Mouse (Mus musculus) midbrain, embryonic 13.5 days (tissue): Measurements from ENCODE around the gene Rabl2. TPM values are rescaled to one million over a fixed set of nuclear protein-coding genes. Genes with fewer than 3 reads are reported as not detected.

ENCODE experiments used
- ATAC-seq: fragments of 200-750 bp; cut with Nextera tagmentation; 2 replicates; pipeline ENCODE4 v1.8.0; 2017; ENCODE audit warnings: mild to moderate bottlenecking, moderate TSS enrichment, moderate library complexity
- H3K27ac ChIP-seq: fragments of 300-500 bp; sonication (generic); 2 replicates; pipeline ENCODE4 v1.5.1; 2015; ENCODE audit warnings: inconsistent platforms, mild to moderate bottlenecking, moderate library complexity
- H3K27me3 ChIP-seq: fragments of 300-500 bp; sonication (generic); 2 replicates; pipeline ENCODE4 v1.6.1; 2015; ENCODE audit warnings: mild to moderate bottlenecking, inconsistent platforms
- H3K36me3 ChIP-seq: fragments of 300-500 bp; sonication (generic); 2 replicates; pipeline ENCODE4 v1.6.1; 2015; ENCODE audit warnings: mild to moderate bottlenecking, inconsistent platforms
- H3K4me1 ChIP-seq: fragments of 300-500 bp; sonication (generic); replicated peaks from 2 replicates; pipeline ENCODE4 v1.6.1; 2015; ENCODE audit warnings: inconsistent platforms
- H3K4me2 ChIP-seq: fragments of 300-500 bp; sonication (generic); replicated peaks from 2 replicates; pipeline ENCODE4 v1.6.1; 2015; ENCODE audit warnings: moderate library complexity, mild to moderate bottlenecking, inconsistent platforms
- H3K4me3 ChIP-seq: fragments of 300-500 bp; sonication (generic); replicated peaks from 2 replicates; pipeline ENCODE4 v1.5.1; 2015; ENCODE audit warnings: mild to moderate bottlenecking, inconsistent platforms
- H3K9ac ChIP-seq: fragments of 300-500 bp; sonication (generic); replicated peaks from 2 replicates; pipeline ENCODE4 v1.6.1; 2015; ENCODE audit warnings: mild to moderate bottlenecking, inconsistent platforms
- H3K9me3 ChIP-seq: fragments of 300-500 bp; sonication (generic); 2 replicates; pipeline ENCODE4 v1.6.1; 2016; ENCODE audit warnings: mild to moderate bottlenecking, inconsistent platforms
- WGBS: fragments of 180-500 bp; shearing (Covaris S2); methylation state at CpG from one replicate; pipeline ENCODE4 v1.1.7; 2015; 5-methylcytosine and 5-hydroxymethylcytosine counted together
- polyA plus RNA-seq: library from polyadenylated mRNA; unstranded; fragments of >200 nt; fragmentation: Nextera tagmentation; extraction: Ambion mirVana; gene quantifications from 2 replicates; pipeline ENCODE4 v1.2.1, GENCODE M21; 2015

The Rabl2 gene
- polyA plus RNA-seq, 1 experiment from 2014 or later = 80.3 TPM

DNA sequence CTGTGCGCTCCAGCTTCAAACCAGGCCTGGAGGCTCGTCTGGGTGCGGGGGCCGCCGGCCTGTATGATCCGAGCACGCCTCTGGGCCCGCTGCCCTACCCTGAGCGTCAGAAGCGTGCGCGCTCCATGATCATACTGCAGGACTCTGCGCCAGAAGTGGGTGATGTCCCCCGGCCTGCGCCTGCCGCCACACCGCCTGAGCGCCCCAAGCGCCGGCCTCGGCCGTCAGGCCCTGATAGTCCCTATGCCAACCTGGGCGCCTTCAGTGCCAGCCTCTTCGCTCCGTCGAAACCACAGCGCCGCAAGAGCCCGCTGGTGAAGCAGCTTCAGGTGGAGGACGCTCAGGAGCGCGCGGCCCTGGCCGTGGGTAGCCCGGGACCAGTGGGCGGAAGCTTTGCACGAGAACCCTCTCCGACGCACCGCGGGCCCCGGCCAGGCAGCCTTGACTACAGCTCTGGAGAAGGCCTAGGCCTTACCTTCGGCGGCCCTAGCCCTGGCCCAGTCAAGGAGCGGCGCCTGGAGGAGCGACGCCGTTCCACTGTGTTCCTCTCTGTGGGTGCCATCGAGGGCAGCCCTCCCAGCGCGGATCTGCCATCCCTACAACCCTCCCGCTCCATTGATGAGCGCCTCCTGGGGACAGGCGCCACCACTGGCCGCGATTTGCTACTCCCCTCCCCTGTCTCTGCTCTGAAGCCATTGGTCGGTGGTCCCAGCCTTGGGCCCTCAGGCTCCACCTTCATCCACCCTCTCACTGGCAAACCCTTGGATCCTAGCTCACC lies 43.7 kb downstream of the Rabl2 start:
- 12% methylated on average over 57 of the region's 58 CpGs for WGBS
- Histone ChIP-seq H3K27ac (no peak overlapping the region), H3K4me1 (peaks cover 21% of the 10 kb centered on the region)

DNA sequence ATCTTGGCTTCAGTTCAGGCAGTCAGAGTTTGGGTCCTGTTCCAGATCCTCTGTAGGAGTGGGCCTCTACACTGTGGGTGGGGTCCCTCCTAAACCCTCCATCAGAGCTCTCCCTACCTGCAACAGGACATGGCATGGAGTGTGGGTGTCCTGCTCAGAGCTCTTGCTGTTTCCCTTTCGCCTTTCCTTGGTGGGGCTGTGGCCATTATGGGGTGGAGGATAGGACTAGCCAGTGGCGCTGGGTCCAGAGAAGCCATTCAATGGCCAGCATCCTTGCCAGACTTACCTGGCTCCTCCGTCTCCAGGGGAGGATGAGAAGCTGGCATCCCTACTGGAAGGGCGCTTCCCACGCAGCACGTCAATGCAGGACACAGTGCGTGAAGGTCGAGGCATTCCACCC lies 44.4 kb downstream of the Rabl2 start:
- Histone ChIP-seq H3K36me3 (peaks cover 48% of the 10 kb centered on the region), H3K27ac (no peak overlapping the region), H3K9me3 (no peaks in the 10 kb centered on the region), H3K9ac (no peak overlapping the region), H3K4me2 (peak overlapping the region; percentile 52), H3K4me3 (peak overlapping the region; percentile 24), H3K4me1 (peaks cover 21% of the 10 kb centered on the region), H3K27me3 (peaks cover 25% of the 10 kb centered on the region)
- 55% methylated on average over 8 of the region's 8 CpGs for WGBS
- ATAC-seq = 0 out of 2 replicates have a peak, but pooled peaks have one; percentile 1

More for the DNA sequence above, 43.7 kb downstream of the Rabl2 start:
- peak; percentile 77 for ATAC-seq
- Histone ChIP-seq H3K9me3 (no peaks in the 10 kb centered on the region), H3K36me3 (peaks cover 48% of the 10 kb centered on the region), H3K27me3 (peaks cover 25% of the 10 kb centered on the region), H3K4me2 (peak overlapping the region; percentile 52), H3K4me3 (peak overlapping the region; percentile 24), H3K9ac (peak overlapping the region; percentile 37)

- WGBS = 86% methylated on average over 7 of the region's 7 CpGs
- peaks cover 20% of the 10 kb centered on the region for H3K4me1 ChIP-seq
- no peak overlapping the region for H3K27ac ChIP-seq
- H3K36me3 ChIP-seq = peaks cover 32% of the 10 kb centered on the region
- peaks cover 25% of the 10 kb centered on the region for H3K27me3 ChIP-seq
- H3K4me3 ChIP-seq = no peak overlapping the region
- no peak overlapping the region for H3K4me2 ChIP-seq
- H3K9ac ChIP-seq = no peak overlapping the region
- H3K9me3 ChIP-seq = no peaks in the 10 kb centered on the region
- no peak for ATAC-seq
Measured at GRCm38 (mm10) chr15:89544171-89544570, 47.6 kb downstream of the Rabl2 start.

DNA sequence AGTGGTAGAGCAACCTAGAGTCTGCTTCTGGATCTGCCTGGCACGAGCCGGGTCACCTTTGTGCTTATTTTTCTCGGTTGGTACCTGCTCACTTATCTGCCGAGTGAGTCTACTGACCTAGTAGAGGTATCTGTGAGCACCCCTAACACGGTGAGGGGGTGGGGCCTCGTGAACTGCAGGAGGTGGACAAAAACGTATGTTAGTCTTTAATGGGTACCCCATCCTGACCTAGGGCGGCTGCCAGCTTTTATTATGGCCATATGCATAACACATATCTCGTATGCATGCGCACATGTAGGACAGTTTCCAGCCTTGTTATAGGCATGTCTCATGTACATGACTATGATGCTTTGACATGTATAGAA lies 57.9 kb downstream of the Rabl2 start:
- Histone ChIP-seq H3K4me3 (peak overlapping the region; percentile 50), H3K9ac (peak overlapping the region; percentile 74), H3K9me3 (no peaks in the 10 kb centered on the region), H3K4me2 (peak overlapping the region; percentile 71), H3K4me1 (peaks cover 40% of the 10 kb centered on the region), H3K27me3 (0 out of 2 replicates have a peak, but pooled peaks cover 5% of the 10 kb centered on the region), H3K36me3 (no peaks in the 10 kb centered on the region), H3K27ac (no peak overlapping the region)
- ATAC-seq = no peak
- WGBS = 88% methylated on average over 10 of the region's 10 CpGs

DNA sequence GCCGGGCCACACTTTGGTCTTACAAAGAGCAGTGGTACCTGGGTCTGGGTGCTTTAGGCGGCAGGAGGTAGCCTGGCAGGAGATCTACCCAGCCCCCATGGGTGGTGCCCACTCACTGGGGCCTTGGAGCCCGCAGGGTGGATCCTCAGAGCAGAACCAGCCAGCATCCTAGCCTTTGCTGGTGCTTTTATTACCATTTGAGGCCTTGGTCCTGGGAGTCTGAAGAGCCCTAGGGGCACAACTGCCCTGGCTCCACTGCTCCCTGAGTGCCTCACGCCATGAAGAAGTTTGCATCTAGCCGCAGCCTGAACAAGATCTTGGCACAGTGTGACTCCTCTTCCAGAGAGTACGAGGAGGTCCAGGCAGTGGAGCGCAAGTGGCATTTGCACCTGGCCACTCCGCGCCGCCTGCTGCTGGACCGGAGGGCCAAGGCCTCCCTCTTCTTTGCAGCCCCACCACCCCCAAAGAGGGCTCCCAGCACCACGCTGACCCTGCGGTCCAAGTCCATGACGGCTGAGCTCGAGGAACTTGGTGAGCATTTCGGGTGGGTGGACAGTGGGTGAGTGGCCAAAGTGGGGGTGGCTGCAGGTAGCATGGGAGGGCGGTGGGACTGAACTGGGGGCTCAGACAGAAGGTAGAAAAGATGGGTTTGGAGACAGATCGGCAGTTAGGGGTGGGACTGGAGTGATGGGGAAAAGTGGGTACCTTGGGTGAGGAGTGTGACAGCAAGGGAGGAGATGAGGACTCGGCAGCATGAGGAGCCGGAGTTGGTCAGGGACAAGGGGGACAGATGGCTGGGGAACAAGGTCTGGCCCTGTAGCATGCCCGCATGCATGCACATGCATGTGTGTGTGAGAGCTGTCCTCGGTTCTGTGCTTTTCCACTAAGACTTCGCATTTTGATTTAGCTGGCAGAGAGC lies 58.5 kb downstream of the Rabl2 start:
- Histone ChIP-seq H3K4me3 (peak overlapping the region; percentile 50), H3K27me3 (0 out of 2 replicates have a peak, but pooled peaks cover 5% of the 10 kb centered on the region), H3K9ac (peak overlapping the region; percentile 74), H3K9me3 (no peaks in the 10 kb centered on the region), H3K4me2 (peak overlapping the region; percentile 71), H3K27ac (peak overlapping the region; percentile 90), H3K4me1 (peaks cover 40% of the 10 kb centered on the region), H3K36me3 (no peaks in the 10 kb centered on the region)
- 64% methylated on average over 23 of the region's 23 CpGs for WGBS
- ATAC-seq = peak; percentile 69

Other genes starting within 250 kb of the Rabl2 start
- 32.1 and 36.4 TPM in 2 replicates for gene Lmf2, start 236.3 kb downstream of the Rabl2 start, polyA plus RNA-seq
- 121 and 130 TPM in 2 replicates for gene Ncaph2, start 236.2 kb downstream of the Rabl2 start, polyA plus RNA-seq
- 7.3 and 9.4 TPM in 2 replicates for gene Sco2, start 218.1 kb downstream of the Rabl2 start, polyA plus RNA-seq
- 2.3 and 2.4 TPM in 2 replicates for gene Tymp, start 214.9 kb downstream of the Rabl2 start, polyA plus RNA-seq
- 1.3 TPM in 2 replicates for gene Odf3b, start 212.6 kb downstream of the Rabl2 start, polyA plus RNA-seq
- gene Klhdc7b, start 207.0 kb downstream of the Rabl2 start, polyA plus RNA-seq = not detected in 2 replicates
- gene Syce3, start 181.4 kb downstream of the Rabl2 start, polyA plus RNA-seq = not detected in 2 replicates
- gene Cpt1b, start 166.1 kb downstream of the Rabl2 start, polyA plus RNA-seq = 0.94 and 1.3 TPM in 2 replicates
- gene C730034F03Rik, start 162.3 kb downstream of the Rabl2 start, polyA plus RNA-seq = 6.6 and 6.9 TPM in 2 replicates
- not detected in 2 replicates for gene Gm44502, start 162.2 kb downstream of the Rabl2 start, polyA plus RNA-seq
- gene Chkb, start 162.0 kb downstream of the Rabl2 start, polyA plus RNA-seq = 79.7 and 81.4 TPM in 2 replicates
- gene Mapk8ip2, start 138.0 kb downstream of the Rabl2 start, polyA plus RNA-seq = 72.9 and 75.9 TPM in 2 replicates
- 16.7 and 17.6 TPM in 2 replicates for gene Arsa, start 114.5 kb downstream of the Rabl2 start, polyA plus RNA-seq
- gene Shank3, start 92.3 kb downstream of the Rabl2 start, polyA plus RNA-seq = 13.3 and 14.8 TPM in 2 replicates
- gene Acr, start 23.6 kb downstream of the Rabl2 start, polyA plus RNA-seq = 2.5 and 2.6 TPM in 2 replicates
- 0.66 and 1.4 TPM in 2 replicates for gene Syt10, start 249.9 kb upstream of the Rabl2 start, polyA plus RNA-seq